Mouse (Mus musculus) thymus, postnatal 25 days (tissue): Measurements from ENCODE around the gene Tnnc2.

Experiments
- DNase-seq: peaks from one replicate; pipeline ENCODE4 v3.0.0; 2022

The Tnnc2 gene

GRCm38 (mm10) chr2:164734839-164735238 lies 44.9 kb downstream of the Tnnc2 start:
- no peak for DNase-seq

GRCm38 (mm10) chr2:164733259-164733658 lies 46.5 kb downstream of the Tnnc2 start:
- no peak for DNase-seq

GRCm38 (mm10) chr2:164731719-164732118 lies 48.0 kb downstream of the Tnnc2 start:
- DNase-seq: no peak
